Mouse (Mus musculus) ES-Bruce4 (cell line): ENCODE results near the gene Olfr313. TPM values are rescaled to one million over a fixed set of nuclear protein-coding genes. Genes with fewer than 3 reads are reported as not detected.
"Not testable (repeated sequence)": the region's sequence is repeated elsewhere in the genome, so short reads cannot be mapped to it uniquely, and the experiment has no call there.

Experiments
- H3K27ac ChIP-seq: 2 replicates; pipeline ENCODE4 v1.5.1; 2012; ENCODE audit warnings: low read length, inconsistent platforms; ENCODE audit not compliant: insufficient read depth
- H3K27me3 ChIP-seq: 2 replicates; pipeline ENCODE4 v1.6.1; 2012; ENCODE audit warnings: mild to moderate bottlenecking, low read length, inconsistent platforms; ENCODE audit not compliant: control insufficient read depth, poor library complexity, insufficient read depth, severe bottlenecking
- H3K36me3 ChIP-seq: 2 replicates; pipeline ENCODE4 v1.6.1; 2012; ENCODE audit warnings: inconsistent platforms, mild to moderate bottlenecking, low read length, moderate library complexity; ENCODE audit not compliant: control insufficient read depth, poor library complexity, insufficient read depth, severe bottlenecking
- H3K4me1 ChIP-seq: one replicate; pipeline ENCODE4 v1.8.1; 2011; ENCODE audit warnings: low read length; ENCODE audit not compliant: control insufficient read depth, insufficient read depth
- H3K4me3 ChIP-seq: 2 replicates; pipeline ENCODE4 v1.5.1; 2011; ENCODE audit warnings: low read depth, mild to moderate bottlenecking, low read length
- H3K9ac ChIP-seq: 2 replicates; pipeline ENCODE4 v1.6.1; 2012; ENCODE audit warnings: low read depth, mild to moderate bottlenecking, inconsistent platforms; ENCODE audit not compliant: poor library complexity, severe bottlenecking
- H3K9me3 ChIP-seq: replicated peaks from 2 replicates; pipeline ENCODE4 v1.6.1; 2012; ENCODE audit warnings: mild to moderate bottlenecking, low read length, inconsistent platforms; ENCODE audit not compliant: control insufficient read depth, poor library complexity, insufficient read depth, severe bottlenecking
- CTCF ChIP-seq: IDR thresholded peaks from one replicate; pipeline ENCODE4 v1.8.1; 2011; ENCODE audit warnings: low read depth, low read length
- EP300 ChIP-seq: IDR thresholded peaks from 2 replicates; pipeline ENCODE4 v1.6.1; 2011; ENCODE audit warnings: low read depth, low read length; ENCODE audit not compliant: insufficient read depth
- POLR2A ChIP-seq: IDR thresholded peaks from one replicate; pipeline ENCODE4 v1.8.1; 2011; ENCODE audit warnings: low read length; ENCODE audit not compliant: insufficient read depth
- polyA plus RNA-seq: library from polyadenylated mRNA; stranded (reverse); fragments of >200 nt; gene quantifications from 2 replicates; pipeline ENCODE4 v1.2.4, GENCODE M21; 2011; ENCODE audit warnings: low read depth; ENCODE audit not compliant: missing spikeins, insufficient read depth, insufficient read length

The Olfr313 gene
- polyA plus RNA-seq, 1 experiment, result not detected

GRCm38 (mm10) chr11:58829764-58830163 is 15.0 kb downstream of the Olfr313 start:
- TF ChIP-seq EP300 (no peak), POLR2A (no peak), CTCF (no peak)
- no peaks in the 10 kb centered on the region for H3K36me3 ChIP-seq

GRCm38 (mm10) chr11:58832541-58832940 is 17.7 kb downstream of the Olfr313 start:
- H3K27me3 ChIP-seq, H3K27ac ChIP-seq, H3K9me3 ChIP-seq, H3K4me1 ChIP-seq, H3K36me3 ChIP-seq, H3K4me3 ChIP-seq, H3K9ac ChIP-seq: not testable (repeated sequence)

More at GRCm38 (mm10) chr11:58829764-58830163, 15.0 kb downstream of the Olfr313 start:
- Histone ChIP-seq H3K9me3 (no peaks in the 10 kb centered on the region), H3K27ac (no peak overlapping the region), H3K4me1 (no peaks in the 10 kb centered on the region), H3K27me3 (no peaks in the 10 kb centered on the region), H3K9ac (no peak overlapping the region), H3K4me3 (no peak overlapping the region)

DNA sequence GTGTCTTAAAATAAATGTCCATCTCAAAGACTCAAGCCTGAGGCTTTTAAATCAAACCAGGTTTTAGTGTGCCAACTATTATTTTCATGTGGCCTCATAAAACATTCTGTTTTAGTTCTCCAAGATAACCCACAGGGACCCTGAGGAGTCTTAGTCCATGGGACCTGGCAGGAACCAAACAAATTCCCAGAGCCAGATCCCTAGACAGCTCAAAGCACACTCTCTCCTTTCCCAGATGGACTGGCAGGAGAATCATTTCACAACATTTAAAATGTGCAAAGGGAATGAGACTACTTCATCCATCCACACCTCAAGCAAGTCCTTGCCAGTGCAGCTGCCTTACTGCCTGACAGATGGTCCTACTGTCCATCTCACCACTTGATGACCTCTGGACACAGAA is 24.2 kb downstream of the Olfr313 start, which contains the start of gene Olfr311:
Olfr311 (plus strand) TSS at position 301 of the 400 bp plus-strand sequence.
- H3K4me1 ChIP-seq, H3K9me3 ChIP-seq, H3K36me3 ChIP-seq, H3K4me3 ChIP-seq, H3K27me3 ChIP-seq, H3K9ac ChIP-seq, H3K27ac ChIP-seq: not testable (repeated sequence)

DNA sequence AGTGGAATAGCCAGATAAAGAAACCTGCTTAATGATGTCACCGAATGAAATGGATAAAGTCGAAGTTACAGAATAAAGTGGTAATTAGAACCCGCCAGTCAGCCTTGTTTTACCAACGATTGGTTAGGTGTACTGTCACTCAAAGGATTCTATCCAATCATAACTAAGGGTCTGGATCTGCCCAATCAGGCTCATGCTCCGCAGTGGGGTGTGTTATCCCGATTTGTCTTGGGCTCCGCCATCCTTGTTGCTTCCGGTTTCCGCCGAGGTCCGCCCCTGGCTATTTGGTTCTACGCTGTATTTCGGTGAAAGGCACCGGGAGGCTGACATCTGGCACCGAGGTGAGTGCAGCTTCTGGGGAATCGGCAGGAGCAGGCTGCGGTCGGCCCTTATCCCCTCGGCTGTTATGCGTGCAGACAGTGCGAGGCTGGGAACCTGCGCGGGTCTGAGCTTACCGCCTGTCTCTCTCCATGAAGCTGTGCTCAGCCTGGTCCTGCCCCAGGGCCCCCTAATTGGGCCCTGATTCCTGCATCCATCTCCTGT is 32.2 kb downstream of the Olfr313 start, which contains the start of gene Gm12258:
Gm12258 (plus strand) TSS at position 240 of the 543 bp plus-strand sequence.
- H3K36me3 ChIP-seq, result no peaks in the 10 kb centered on the region

GRCm38 (mm10) chr11:58847636-58848035 is 32.8 kb downstream of the Olfr313 start:
- no peaks in the 10 kb centered on the region; the same call in 1 of the 2 replicates for H3K27me3 ChIP-seq
- H3K36me3 ChIP-seq, result no peaks in the 10 kb centered on the region
- no peaks in the 10 kb centered on the region for H3K9me3 ChIP-seq
- TF ChIP-seq POLR2A (no peak), EP300 (no peak), CTCF (no peak)
- H3K27ac ChIP-seq, result no peak overlapping the region
- peak overlapping the region; percentile 43; the same call in 1 of the 2 replicates for H3K4me3 ChIP-seq
- no peaks in the 10 kb centered on the region for H3K4me1 ChIP-seq
- H3K9ac ChIP-seq, result peak overlapping the region; percentile 72

More for the DNA sequence above, 32.2 kb downstream of the Olfr313 start, which contains the start of gene Gm12258:
- Histone ChIP-seq H3K9ac (peak within 1 kb of the TSS; percentile 72), H3K27ac (no peak within 1 kb of the TSS), H3K4me1 (no peaks in the 10 kb centered on the region), H3K27me3 (no peaks in the 10 kb centered on the region; the same call in 1 of the 2 replicates), H3K9me3 (no peaks in the 10 kb centered on the region), H3K4me3 (peak within 1 kb of the TSS; percentile 95)
- TF ChIP-seq CTCF (no peak), EP300 (no peak), POLR2A (no peak)

GRCm38 (mm10) chr11:58849731-58850130 is 34.9 kb downstream of the Olfr313 start:
- no peak overlapping the region for H3K9ac ChIP-seq
- H3K36me3 ChIP-seq, result no peaks in the 10 kb centered on the region
- TF ChIP-seq CTCF (no peak), EP300 (no peak), POLR2A (no peak)
- no peaks in the 10 kb centered on the region for H3K4me1 ChIP-seq
- H3K4me3 ChIP-seq, result no peak overlapping the region
- H3K27ac ChIP-seq, result no peak overlapping the region
- no peaks in the 10 kb centered on the region; the same call in 1 of the 2 replicates for H3K27me3 ChIP-seq
- no peaks in the 10 kb centered on the region for H3K9me3 ChIP-seq
